Mouse (Mus musculus): ENCODE results near the gene 1700020A23Rik.

1700020A23Rik gene

DNA sequence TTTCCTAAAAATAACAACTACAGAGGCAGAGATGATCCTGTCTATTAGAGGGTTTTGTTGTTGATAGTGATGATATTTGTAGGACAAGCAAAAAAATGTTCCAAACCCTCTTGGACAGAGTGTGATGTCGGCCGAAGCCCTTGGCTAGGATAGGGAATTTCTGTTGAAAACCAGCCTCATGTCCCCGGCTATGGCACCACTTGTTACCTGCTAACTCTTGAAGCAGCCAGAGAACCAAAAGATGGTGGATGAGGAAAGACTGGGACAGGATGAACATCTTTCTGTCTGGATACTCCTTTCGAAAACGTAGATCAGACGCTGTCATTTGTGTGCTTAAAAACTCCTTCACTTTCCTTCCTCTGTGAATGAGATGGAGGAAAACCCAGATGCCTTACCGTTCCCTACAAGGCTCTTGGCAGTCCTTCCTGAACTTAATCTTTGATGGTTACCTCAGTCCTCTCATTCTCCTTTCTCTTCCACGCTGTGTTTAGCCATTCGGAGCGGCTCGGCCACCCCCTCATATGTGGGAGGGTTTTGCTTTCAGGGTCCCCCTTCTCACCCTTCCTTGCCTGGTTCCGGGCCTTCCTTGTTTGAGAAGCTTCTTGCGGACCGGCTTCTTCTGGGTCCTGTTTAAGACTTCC lies 46.1 kb downstream of the 1700020A23Rik start:
- no peak for DNase-seq (ENCODE audit: low spot score)

DNA sequence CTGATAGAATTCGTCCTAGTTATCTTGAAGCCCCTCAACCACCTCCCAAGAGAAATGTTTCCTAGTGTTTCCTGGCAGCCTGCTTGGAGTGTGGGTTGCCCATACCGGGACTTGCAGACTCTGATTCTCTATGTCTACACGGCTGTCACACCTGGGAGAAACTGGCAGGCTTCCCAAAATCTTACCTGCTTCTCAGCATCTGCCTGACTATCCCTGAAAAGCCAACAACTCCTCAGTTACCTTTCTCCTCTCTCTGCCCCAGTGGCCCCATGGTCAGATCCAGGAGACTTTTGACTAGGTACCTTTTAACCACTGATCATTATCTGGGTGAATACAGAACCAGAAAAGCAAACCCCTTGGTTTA lies 46.6 kb downstream of the 1700020A23Rik start:
- no peak for DNase-seq (ENCODE audit: low spot score)

DNA sequence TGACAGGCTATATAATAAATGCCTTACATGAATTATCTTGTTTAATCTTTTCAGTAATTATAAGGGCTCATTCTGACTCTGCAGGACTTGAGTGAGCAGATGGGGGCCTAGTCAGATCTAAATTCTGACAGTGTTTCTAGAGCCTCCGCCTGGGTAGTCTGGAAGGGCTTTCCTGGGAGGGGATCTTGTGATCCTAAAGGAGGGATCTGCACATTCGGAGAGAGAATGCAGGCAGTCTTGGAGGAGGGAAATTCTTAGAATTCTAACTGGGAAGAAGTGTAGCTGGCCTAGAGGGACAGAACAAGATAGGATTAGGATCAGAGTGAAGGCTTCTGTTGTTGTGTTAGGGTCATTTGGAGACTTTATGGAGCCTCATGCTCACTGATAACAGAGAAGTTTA lies 47.2 kb downstream of the 1700020A23Rik start:
- DNase-seq (ENCODE audit: low spot score), result no peak

DNA sequence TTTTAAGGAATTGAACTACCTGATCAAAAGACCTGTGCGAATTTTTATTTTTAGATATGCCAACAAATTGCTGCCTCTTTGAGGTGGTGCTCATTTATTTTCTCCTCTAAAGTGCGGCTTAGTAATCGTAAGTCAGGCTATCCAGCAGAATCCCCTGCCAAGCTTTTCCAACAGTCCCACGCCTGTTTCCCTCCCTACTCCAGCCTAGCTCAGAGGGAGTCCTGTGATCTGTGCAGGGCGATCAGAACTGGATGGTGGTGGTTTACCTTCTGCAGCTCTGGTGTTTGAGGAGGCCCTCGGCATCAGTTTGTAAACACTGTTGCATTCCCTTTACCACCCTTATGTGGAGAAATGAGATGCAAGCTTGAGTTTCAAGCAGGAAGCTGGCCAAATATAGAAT lies 48.4 kb downstream of the 1700020A23Rik start:
- no peak for DNase-seq (ENCODE audit: low spot score)

DNA sequence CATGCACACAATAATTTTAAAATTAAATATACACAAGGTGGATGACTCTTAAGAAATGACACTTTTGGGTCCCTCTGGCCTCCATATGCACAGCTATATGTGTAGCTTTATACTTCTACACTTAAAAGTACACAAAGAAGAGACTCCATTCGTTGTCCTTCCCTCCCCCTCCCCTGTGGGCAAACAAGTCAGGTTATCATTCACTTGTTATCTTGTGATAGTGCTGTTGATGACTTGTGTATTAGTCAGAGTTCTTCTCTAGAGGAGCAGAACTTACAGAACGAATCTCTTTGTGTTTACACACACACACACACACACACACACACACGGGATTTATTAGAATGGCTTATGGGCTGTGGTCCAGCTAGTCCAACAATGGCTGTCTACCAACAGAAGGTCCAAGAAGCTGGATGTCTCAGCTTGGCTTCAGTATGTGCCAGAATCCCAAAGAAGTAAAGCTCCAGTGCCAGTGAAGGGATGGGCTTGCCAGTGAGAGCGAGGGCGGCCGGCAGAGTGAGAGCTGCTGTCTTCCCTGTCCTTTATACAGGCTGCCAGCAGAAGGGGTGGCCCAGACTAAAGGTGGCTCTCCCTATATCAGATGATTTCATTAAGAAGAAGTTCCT lies 49.8 kb downstream of the 1700020A23Rik start:
- no peak for DNase-seq (ENCODE audit: low spot score)
